Mouse (Mus musculus) frontal cortex, adult 2 months (tissue): ENCODE results near the gene Dcxr. TPM values are rescaled to one million over a fixed set of nuclear protein-coding genes. Genes with fewer than 3 reads are reported as not detected.

Experiments
- DNase-seq, 2 experiments: peaks; one replicate each; pipeline ENCODE4 v3.0.0; 2022; ENCODE audit warnings: low spot score in 1 of 2; ENCODE audit errors: extremely low spot score in 1 of 2
- polyA plus RNA-seq: library from polyadenylated mRNA; depleted of rRNA; stranded (reverse); fragments of >200 nt; gene quantifications from 2 replicates; pipeline ENCODE4 v1.2.3, GENCODE M21; 2012

Gene Dcxr
- polyA plus RNA-seq, 1 experiment: 24.2 TPM

DNA sequence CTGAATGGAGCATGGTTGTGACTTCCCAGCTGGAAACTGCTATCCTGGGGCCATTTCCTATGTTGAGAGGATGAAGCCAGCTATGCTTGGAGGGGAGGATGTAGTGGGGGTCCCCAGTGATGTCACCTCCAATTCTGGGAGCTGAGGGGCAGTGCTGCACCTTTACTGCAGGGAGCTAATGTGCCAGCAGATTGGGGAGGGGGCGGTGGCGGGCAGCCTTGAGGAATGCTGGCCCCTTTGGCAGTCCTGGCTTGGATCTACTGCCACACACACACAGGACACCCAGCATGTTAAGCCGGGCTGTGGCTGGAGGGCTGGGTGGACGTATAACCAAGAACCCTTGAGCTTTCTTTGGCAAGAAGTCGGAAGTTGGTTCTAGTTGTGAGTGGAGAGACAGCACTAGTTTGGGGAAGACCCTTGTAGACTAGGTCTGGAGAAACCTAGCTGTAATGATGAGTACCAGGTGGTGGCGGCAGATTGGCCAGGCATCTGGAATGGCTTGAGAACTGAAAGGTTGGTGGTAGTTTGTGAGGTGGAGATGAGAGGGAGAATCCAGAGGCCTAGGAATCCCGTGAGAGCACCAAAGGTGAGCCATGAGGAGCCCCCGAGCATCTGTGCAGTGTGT lies 15.0 kb downstream of the Dcxr start:
- DNase-seq: no peak

DNA sequence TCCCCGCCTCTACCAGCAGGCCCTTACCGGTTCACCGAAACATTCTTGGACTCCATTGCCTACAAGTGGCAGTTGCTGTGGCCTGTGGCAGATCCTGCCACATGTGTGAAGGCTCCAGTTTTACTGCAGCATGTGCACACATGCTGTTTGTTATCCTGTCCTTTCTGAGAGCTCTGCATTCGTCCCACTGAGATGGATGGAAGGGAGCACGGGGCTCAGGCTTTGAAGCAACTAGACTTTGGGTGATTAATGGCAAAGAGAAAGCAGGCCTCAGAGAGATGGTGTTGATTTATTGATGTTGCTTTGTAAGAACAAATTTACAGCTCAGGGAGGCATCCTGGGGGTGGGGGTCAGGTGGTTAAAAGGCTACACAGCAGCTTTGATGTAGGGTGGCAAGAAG lies 16.4 kb downstream of the Dcxr start:
- no peak for DNase-seq

DNA sequence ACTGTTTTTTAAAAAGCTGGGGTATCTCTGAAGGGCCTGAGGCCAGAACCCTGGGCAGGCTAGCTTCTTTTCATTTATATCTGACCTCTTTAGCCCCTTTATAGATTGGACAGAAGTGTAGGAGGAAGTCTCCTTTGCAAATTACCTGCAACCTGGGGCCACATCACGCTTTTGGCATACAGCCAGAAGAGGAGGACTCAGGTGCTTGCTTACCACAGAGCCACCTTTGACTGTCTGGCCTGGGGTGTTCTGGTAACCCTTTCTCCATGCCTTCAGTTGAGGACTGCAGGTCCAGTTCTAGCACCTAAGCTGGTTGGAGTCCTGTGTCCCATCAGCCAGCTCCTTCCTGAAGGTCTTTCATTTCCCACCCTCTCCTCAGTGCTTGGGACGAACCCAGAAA lies 17.5 kb downstream of the Dcxr start:
- DNase-seq: no peak

DNA sequence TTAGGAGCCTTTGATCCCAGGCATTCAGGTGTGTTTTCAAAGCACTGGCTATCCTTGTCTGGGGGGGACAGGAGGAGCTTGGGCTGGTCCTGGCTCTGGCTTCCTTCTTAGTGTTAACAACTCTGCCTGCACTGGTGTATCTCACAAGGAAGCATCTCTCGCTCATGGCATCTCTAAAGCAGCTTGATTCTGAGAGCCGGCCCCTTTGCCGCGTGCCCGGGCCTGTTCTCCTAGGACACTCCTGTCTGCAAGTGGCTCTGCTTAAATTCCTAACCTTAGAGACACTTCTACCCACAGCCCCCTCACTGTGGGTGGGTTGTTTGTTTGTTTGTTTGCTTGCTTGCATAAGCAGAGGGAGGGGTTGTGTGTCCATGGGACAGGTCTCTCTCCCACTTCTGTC lies 19.1 kb downstream of the Dcxr start:
- DNase-seq: no peak

DNA sequence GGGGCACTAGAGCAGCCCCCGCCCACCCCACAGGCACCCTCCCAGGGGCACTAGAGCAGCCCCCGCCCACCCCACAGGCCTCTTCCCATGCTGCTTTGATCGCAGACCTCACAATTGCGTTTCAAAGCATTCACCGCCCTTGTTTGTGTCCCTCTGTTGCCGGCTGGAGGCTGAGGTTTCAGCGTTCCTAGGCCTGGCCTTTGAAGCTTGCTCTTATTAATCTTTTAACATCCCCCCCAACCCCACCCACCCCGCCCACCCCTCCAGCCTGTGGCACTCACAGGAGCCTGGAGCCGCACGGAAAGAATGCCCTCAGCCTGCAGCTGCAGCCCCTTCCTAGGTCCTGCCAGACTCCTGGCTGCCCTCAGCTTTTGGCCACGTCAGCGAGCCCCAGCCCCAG lies 19.9 kb downstream of the Dcxr start:
- DNase-seq: no peak

DNA sequence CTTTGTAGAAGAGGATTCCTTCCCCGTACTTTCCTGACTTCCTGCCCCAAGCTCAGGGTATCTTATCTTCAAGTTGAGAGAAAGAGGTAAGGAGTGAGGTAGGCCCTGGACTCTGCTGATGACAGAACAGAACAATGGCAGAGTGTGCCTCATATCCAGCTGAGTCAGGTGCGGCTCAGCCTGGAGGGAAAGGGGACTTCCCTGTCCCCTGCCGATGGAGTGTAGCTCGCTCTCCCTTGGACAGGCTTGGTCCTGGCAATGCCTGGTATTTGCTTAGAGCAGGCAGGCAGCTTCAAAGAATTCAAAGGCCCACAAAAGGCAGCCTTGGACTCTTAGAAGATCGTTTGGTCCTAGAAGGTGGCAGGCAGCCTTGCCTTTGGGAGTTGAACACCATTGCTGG lies 21.0 kb downstream of the Dcxr start:
- no peak for DNase-seq

DNA sequence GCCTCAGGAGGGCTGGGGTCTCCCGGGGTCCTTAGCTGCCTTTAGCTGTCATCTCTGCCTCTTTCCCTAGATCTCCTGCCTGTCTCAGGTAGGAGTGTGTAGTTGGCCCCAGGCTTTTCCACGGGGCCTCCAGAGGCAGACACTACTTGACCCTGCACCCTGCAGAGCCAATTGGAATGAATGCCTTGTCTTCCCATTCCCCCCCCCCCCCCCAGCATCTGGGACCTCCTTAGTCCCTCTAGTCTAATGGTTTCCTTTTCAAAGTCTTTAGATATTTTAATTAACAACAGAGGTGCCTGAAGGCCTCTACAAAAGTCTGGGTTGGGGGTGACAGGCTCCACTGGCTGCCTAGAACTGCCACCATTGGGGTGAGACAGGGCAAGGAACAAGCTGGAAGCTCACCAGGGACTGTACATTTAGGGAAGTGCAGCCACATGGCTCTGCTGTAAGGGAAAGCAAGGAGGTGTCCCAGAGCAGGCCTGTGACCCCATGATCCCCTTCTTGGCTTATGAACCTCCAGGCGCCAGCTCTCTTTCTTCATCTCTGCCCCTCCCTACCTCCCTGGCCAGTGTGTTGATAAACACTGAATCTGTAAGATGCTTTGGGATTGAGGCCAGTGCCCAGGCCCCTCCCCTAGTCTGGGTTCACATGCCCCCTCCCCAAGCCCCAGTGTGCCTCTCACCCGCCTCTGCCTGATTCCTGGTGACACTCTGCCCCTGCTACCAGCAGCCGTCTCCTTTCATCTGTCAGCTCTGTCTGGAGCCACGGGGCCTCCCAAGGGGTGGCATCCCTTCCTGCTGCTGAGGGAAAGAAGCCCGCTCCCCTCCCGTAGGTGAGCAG lies 22.4 kb downstream of the Dcxr start:
- no peak for DNase-seq

DNA sequence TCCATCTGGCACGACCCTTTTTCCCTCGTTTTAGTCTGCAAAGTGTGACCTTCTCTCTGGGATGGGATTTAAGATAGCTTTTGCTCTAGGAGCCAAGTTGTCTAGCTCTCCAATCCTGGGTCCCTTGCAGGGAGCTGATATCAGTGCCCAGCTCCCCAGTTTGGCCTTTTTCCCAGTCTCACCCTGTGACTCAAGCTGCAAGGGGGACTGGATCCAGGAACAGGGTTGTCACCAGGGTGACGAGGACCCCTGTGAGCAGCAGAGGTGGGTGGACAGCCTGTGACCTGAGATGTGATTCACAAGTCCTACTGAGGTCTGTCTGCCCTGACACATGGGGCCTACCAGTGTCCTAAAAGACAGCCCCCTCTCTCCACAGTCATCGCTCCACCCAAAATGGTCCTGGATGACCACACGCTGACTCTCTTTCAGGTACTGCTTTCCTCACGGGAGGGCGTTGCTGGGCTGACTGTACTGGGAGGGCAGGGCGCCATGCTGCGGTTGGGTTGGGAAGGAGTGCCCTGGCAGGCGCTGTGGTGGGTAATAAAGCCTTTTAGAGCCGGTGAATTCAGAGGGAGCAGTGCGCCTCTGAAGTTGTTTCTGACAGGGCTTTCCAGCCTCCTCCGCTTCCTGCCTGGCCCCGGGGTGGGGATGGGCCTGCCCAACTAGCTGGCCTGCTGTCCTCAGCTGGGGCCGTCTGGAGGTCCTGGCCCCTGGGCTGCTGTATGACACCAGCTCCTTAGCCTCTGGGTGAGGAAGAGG lies 23.2 kb downstream of the Dcxr start:
- DNase-seq: no peak

DNA sequence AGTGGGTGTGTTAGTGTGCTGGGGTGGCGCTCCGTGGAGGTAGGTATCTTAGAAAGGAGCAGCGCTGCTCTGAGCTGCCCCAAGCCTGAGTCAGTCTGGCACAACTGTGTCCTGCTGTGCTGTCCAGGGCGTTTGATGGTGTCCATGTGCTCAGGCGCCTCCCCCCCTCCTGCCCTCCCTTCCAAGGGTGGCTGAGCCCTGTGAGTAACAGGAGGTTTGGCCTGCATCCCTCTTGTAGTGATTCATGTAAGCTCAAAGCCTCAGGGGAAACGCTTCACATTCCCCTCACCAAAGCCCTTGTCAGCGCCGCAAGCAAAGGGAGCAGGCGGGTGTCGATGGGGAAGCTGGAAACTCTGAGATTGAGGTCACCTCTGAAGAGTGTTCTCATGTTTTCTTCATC lies 29.3 kb downstream of the Dcxr start:
- no peak for DNase-seq

DNA sequence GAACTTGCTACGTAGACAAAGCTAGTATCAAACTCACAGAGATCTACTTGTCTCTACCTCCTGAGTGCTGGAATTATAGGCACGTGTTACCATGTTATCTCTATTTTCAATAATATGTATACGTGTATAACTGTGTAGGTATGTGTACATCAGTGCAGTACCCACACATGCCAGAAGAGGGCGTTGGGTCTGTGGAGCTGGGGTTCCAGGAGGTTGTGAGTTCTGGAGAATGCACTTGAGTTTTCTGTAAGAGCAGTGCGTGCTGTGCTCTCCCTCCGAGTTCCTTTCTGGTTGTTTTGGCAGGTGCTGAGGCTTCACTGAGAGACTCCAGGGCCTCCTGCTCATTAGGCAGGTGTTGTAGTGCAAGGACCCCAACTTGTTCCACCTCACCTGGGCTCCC lies 30.5 kb downstream of the Dcxr start:
- no peak for DNase-seq

DNA sequence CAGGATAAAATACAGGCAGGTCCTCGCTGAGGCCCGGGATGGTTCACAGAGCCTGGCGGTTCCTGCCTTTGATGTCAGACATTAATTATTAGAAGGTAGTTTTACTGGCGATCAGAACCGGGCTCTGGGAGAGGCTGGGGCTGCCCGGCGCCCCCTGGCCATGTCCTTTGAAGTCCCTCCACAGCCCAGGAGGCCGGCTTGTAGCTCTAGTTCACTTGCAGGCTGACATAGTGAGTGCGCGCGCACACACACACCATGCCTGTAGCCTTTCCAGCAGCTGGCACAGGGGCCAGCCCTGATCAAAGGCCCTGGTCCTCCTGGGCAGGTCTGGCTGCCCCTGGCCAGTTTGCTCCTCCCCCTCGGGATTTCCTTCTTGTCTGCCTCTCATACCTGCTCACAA lies 31.4 kb downstream of the Dcxr start:
- DNase-seq: no peak

DNA sequence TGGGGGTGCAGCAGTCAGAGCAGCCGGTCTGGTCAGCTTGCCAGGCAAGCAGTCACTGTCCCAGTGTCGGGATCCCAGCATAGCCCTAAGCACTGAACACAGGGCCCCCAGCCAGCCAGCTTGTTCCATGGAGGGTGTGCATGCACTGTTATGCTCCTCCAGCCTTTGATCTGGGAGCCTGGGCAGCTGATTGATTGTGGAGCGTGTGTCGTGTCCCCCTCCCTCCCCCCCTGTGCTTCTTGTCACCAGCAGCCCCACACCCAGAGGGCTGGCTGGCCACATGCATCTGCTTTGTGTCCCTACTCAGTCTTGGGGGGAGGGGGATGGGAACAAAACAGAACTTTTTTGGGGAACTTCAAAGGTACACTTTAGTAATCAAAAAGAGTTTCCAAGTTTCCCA lies 31.9 kb downstream of the Dcxr start:
- DNase-seq: no peak

DNA sequence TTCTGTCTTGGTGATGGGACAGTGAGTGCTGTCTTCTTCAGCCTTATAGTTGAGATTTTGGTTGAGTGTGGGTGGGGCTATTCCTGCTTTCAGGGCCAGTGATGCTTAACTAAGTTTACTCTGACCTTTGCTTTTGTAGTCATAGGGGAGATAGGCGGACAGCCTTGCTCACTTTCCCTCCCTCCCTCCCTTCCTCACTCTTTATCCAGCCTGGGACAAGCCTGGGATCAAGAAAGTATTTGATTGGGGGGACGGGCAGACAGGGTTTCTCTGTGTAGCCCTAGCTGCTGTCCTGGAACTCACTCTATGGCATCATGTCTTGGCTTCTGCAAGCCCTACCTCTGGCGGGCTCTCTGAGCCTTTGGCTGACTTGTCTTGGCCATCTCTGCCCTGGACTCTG lies 33.6 kb downstream of the Dcxr start:
- DNase-seq: no peak

DNA sequence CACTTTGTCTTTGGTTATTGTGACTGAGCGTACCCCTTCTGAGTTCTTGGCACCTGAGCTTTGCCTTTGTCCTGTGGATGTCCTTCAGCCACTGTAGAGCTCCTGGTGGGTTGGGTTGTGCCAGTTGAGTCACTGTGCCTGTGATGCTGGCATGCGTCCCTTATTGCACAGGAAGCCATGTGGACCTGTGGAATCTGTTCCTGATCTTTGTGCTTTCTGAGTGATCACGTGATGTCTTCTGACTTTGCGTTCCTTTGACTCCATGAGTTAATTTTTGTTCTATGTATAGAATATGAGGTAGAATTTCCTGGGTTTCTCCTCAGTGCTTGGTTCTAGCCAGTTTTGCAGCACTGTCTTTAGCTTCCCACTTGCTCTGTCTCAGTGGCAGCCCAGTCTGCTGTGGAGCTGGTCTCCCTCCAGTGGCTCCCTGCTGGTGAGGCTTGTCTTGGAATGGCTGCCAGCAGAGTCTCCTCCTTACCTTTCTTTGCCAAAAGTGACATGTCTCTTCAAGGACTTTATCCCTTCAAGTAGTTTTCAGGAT lies 34.5 kb downstream of the Dcxr start:
- peak in 1 of 2 experiments; percentile 46 for DNase-seq

DNA sequence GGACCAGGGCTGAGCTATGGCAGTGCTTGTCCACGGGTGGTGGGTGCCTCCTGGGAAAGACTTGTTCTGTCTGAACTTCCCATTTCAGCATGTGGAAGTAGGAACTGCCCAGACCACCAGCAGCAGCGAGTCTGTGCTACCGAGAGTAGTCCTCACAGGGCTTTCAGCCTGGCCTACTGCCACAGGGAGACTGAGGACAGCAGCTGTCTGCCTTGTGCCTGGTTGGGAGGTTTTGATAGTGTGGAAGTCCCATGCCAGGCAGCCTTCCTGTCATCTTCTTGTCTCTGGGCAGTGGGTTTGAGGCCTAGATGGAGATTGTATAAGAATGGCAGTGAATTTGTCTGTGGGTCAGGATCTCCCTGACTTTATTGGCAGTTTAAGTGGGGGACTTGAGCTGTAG lies 37.7 kb downstream of the Dcxr start:
- no peak for DNase-seq

DNA sequence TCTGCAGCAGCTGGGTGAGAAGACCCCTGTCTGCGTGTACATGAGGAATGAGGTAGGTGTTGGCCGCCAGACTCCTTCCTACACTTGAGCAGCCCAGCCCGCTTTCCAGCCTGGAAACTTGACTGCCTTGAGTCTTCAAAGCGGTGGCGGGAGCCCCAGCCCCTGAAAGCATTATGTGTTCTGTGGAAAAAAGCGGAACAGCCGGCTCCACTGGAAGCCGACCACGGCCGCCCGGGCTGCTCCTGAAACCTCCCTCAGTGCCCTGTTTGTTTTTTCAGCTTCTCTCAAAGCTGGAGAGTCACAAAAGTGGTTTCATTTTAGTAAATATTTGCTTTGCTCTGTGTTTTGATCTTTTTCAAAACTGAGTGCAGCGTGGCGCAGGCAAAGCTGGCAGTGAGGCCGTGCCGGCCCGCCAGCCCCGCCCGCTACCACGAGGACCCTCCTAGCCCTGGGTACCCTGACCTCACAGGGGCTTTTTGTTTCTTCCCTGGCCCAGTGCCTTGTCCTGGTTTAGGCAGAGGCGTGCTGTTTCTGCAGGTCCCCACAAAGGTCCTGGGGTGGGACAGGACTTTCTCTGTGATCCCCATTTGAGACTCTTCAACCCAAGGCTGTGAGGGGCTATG lies 40.3 kb downstream of the Dcxr start:
- DNase-seq: no peak

DNA sequence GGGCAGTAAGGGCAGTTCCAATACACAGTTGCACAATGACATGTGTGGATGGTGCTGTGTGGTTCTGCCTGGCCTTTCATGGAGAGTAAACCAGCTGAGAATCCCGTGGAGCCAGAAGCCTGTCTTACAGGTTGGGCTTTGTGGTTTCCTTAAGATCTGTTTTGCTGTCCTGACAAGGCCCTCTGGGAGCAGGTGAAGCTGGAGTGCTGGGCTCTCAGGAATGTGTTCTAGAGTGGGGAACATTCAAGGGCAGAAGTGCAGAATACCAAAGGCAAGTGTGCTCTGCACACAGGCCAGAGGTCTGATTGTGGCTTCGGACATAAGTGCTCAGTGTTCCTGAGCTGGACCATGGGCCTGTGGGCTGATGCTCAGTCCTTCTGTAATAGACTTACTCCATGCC lies 42.4 kb downstream of the Dcxr start:
- DNase-seq: no peak

DNA sequence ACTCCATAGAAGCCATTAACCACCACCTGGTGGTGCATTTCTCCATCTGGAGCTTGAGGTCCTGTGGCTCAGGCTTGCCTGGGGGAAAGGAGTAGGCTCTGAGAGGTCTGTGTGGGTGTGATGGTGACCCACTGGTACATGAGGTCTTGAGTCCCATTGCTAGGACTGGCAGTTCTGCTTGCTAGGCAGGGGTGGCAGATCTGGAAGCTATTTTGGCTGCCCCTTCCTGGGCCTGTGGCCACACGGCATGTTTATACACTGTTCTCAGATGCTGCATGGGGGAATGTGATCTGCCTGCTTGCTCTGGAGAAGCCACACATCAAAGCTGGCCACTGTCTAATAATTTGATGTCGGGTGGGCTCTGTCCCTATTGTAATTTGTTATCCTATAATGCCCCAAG lies 43.0 kb downstream of the Dcxr start:
- DNase-seq: no peak

DNA sequence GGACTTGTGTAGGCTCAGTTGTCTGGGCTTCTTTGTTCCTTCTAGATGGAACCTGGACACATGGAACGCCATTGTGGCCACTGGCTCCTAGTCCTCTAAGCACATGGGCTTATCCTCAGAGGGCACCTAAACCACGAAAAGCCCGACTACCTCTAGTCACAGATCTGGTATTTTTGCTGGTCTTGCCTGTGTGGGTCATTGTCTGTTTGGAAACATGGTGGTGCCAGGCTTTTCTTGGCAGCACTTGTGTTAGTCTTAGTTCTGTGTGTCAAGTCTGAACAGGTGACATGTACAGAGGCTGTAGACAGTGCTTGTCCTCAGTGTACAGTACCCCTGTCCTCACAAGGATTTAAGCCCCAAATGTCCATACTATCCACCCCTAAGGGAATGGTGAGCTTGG lies 43.5 kb downstream of the Dcxr start:
- no peak for DNase-seq

DNA sequence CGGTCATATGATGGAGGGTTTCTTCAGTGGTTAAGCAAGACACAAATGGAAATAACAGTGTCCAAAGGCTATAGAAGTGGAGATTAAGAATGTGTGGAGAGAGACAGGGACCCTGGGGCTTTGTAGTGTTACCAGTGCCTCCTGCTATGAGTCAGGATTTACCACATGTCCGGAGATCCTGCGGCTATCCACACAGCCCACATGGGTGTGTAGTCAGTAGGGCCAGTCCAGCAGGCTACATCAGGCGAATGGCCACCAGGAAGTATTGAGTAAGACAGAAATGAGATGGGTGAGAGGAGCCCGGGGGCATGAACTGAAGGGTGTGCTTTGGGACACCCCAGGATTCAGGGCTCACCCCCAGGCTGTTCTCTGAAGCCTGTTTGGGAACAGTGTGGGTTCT lies 44.4 kb downstream of the Dcxr start:
- no peak for DNase-seq

DNA sequence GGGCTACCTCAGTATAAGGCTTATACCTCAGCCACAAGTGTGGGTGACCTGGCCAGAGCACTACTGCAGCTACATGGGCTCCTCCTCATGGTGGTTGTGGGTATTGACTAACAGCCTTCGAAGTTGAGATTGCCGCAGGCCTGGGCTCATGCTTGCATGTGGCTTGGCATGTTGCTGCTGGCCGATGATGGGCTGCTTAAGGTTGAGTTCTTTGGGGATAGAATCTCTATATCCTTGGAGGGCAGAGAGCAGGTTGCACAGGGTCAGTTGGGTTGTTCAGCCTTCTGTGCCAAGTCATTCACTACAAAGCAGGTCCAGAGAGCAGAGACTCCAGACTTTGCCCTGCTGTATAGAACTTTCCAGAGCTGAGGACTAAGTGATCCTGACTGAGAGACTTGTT lies 47.2 kb downstream of the Dcxr start:
- no peak for DNase-seq
